Mouse (Mus musculus): Measurements from ENCODE around the gene Pdxdc1. TPM values are rescaled to one million over a fixed set of nuclear protein-coding genes. Genes with fewer than 3 reads are reported as not detected.
"Not testable (repeated sequence)": the region's sequence is repeated elsewhere in the genome, so short reads cannot be mapped to it uniquely, and the experiment has no call there.

The Pdxdc1 gene
- total and polyA plus RNA-seq, 3 experiments, result 36.0 to 64.2 TPM; not detected in 1

DNA sequence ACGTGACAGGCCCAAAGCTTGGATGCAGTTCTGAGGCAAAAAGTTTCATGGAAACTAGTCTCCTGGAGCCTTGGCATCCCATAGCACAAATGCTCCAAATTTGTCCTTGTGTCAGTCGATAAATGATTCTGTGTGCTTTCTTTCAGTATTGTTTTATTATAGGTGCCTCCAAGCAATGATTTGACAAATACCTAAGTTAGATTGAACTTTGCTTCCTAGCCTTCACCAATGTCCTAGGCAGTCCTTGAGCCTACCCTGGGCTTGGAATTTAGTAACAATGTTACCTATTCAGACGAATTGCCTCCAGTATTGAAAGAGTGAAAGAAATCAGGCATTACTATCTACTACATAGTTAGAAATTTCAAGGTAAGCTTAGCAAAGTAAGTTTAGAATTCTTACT is 19.6 kb upstream of the Pdxdc1 start:
- not testable (repeated sequence) for H3K4me3 ChIP-seq (ENCODE audit: control insufficient read depth in 1 of 2, insufficient read depth in 1 of 2, low read depth in 2 of 2, low read length in 2 of 2); H3K9me3 ChIP-seq (replicated peaks; ENCODE audit: insufficient read depth, low read length); H3K9ac ChIP-seq (ENCODE audit: control insufficient read depth, low read depth, low read length, poor library complexity, severe bottlenecking); H3K4me1 ChIP-seq (ENCODE audit: control insufficient read depth in 1 of 2, insufficient read depth in 2 of 2, low read length in 2 of 2); H3K79me2 ChIP-seq (ENCODE audit: control insufficient read depth, insufficient read depth, low read length, poor library complexity); DNase-seq (ENCODE audit: low read depth, low spot score); H3K36me3 ChIP-seq (ENCODE audit: control insufficient read depth in 1 of 2, insufficient read depth in 2 of 2, low read length in 2 of 2); H3K27ac ChIP-seq (ENCODE audit: control insufficient read depth, low read depth, low read length); H3K27me3 ChIP-seq (ENCODE audit: control insufficient read depth in 1 of 2, insufficient read depth in 2 of 2, low read length in 2 of 2)

- TF ChIP-seq MXI1 (IDR thresholded peaks at IDR 0.05; ENCODE audit: low read depth, low read length) (no peak), MEF2A (IDR thresholded peaks at IDR 0.05; ENCODE audit: extremely low read depth, insufficient replicate concordance, low read depth, low read length, poor library complexity, severe bottlenecking) (no peak), CHD2 (IDR thresholded peaks at IDR 0.05; ENCODE audit: low read length) (no peak), MYC (IDR thresholded peaks at IDR 0.05; ENCODE audit: low read depth, low read length) (no peak), JUND (IDR thresholded peaks at IDR 0.05; ENCODE audit: low read depth, low read length) (no peak), NELFE (IDR thresholded peaks at IDR 0.05; ENCODE audit: low read depth, low read length) (no peak), ZC3H11A (IDR thresholded peaks at IDR 0.05; ENCODE audit: low read depth, low read length) (no peak), E2F4 (IDR thresholded peaks at IDR 0.05; ENCODE audit: borderline replicate concordance, low read depth, low read length) (no peak), BHLHE40 (IDR thresholded peaks at IDR 0.05; ENCODE audit: borderline replicate concordance, low read depth, low read length) (no peak), MAFK (IDR thresholded peaks at IDR 0.05; ENCODE audit: borderline replicate concordance, low read depth, low read length) (no peak), USF2 (IDR thresholded peaks at IDR 0.05; ENCODE audit: borderline replicate concordance in 1 of 2, insufficient read depth in 1 of 2, low read depth in 1 of 2, low read length in 2 of 2) (no peak), RAD21 (IDR thresholded peaks at IDR 0.05; ENCODE audit: low read depth, low read length) (no peak), GATA1 (IDR thresholded peaks at IDR 0.05; ENCODE audit: low read depth, low read length) (no peak), GABPA (IDR thresholded peaks at IDR 0.05; ENCODE audit: low read depth, low read length) (no peak), SMC3 (IDR thresholded peaks at IDR 0.05; ENCODE audit: low read depth, low read length) (no peak), USF1 (IDR thresholded peaks at IDR 0.05; ENCODE audit: low read depth, low read length) (no peak), MAZ (IDR thresholded peaks at IDR 0.05; ENCODE audit: low read depth, low read length) (no peak), SIN3A (IDR thresholded peaks at IDR 0.05; ENCODE audit: low read length) (no peak), ZNF384 (IDR thresholded peaks at IDR 0.05; ENCODE audit: low read depth, low read length) (no peak), EP300 (IDR thresholded peaks at IDR 0.05; ENCODE audit: low read depth in 1 of 2, low read length in 2 of 2) (no peak)
- H3K27ac ChIP-seq (ENCODE audit: control insufficient read depth, low read depth, low read length), result no peak overlapping the region
- no peaks in the 10 kb centered on the region for H3K79me2 ChIP-seq (ENCODE audit: control insufficient read depth, insufficient read depth, low read length, poor library complexity)
- H3K9me3 ChIP-seq (replicated peaks; ENCODE audit: insufficient read depth, low read length), result no peaks in the 10 kb centered on the region
- no peaks in the 10 kb centered on the region for H3K27me3 ChIP-seq (ENCODE audit: control insufficient read depth in 1 of 2, insufficient read depth in 2 of 2, low read length in 2 of 2)
- H3K36me3 ChIP-seq (ENCODE audit: control insufficient read depth in 1 of 2, insufficient read depth in 2 of 2, low read length in 2 of 2), result no peaks in the 10 kb centered on the region
- H3K4me3 ChIP-seq (ENCODE audit: control insufficient read depth in 1 of 2, insufficient read depth in 1 of 2, low read depth in 2 of 2, low read length in 2 of 2), result no peak overlapping the region
- no peak overlapping the region for H3K9ac ChIP-seq (ENCODE audit: control insufficient read depth, low read depth, low read length, poor library complexity, severe bottlenecking)
- DNase-seq (ENCODE audit: low read depth, low spot score), result no peak
- no peaks in the 10 kb centered on the region for H3K4me1 ChIP-seq (ENCODE audit: control insufficient read depth in 1 of 2, insufficient read depth in 2 of 2, low read length in 2 of 2)
These were observed 18.9 kb upstream of the Pdxdc1 start for GRCm38 (mm10) chr16:13921781-13922180.

All from MEL (cell line).